Mouse (Mus musculus): ENCODE data around the gene Efna4. TPM values are rescaled to one million over a fixed set of nuclear protein-coding genes. Genes with fewer than 3 reads are reported as not detected.

Efna4 gene
- polyA plus RNA-seq, 1 experiment from 2014 or later, result 1.0 TPM

DNA sequence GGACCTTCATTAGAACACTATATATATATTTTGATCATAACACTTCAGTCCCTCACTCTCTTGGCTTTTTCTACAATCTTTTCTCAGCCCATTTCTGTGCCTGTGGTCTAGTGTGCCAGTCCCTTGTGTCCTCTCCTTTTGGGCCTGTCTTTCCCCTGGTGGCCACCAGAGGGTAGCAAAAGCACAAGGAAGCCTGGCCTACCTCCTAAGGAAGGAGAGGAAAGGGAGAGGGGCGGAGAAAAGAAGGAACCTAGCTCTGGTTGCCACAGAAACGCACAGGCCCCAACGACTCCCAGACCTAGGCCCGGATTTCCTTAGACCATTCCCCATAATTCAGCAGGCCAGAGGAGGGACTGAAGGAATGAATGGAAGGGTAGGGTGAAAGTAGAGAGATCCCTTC is 21.0 kb downstream of the Efna4 start:
- no peak overlapping the region for H3K4me3 ChIP-seq (replicated peaks)
- no peak overlapping the region for H3K27ac ChIP-seq
- H3K4me1 ChIP-seq (replicated peaks), result peaks cover 36% of the 10 kb centered on the region
- no peaks in the 10 kb centered on the region for H3K36me3 ChIP-seq
- ATAC-seq (ENCODE audit: low read depth) (no peak), DNase-seq (peak; percentile 58)
- peaks cover 68% of the 10 kb centered on the region for H3K27me3 ChIP-seq
- 2% methylated on average over 4 of the region's 4 CpGs for WGBS (ENCODE audit: insufficient replicate concordance)
- no peak overlapping the region for H3K4me2 ChIP-seq
- H3K9ac ChIP-seq, result no peak overlapping the region
- H3K9me3 ChIP-seq (replicated peaks), result no peaks in the 10 kb centered on the region

DNA sequence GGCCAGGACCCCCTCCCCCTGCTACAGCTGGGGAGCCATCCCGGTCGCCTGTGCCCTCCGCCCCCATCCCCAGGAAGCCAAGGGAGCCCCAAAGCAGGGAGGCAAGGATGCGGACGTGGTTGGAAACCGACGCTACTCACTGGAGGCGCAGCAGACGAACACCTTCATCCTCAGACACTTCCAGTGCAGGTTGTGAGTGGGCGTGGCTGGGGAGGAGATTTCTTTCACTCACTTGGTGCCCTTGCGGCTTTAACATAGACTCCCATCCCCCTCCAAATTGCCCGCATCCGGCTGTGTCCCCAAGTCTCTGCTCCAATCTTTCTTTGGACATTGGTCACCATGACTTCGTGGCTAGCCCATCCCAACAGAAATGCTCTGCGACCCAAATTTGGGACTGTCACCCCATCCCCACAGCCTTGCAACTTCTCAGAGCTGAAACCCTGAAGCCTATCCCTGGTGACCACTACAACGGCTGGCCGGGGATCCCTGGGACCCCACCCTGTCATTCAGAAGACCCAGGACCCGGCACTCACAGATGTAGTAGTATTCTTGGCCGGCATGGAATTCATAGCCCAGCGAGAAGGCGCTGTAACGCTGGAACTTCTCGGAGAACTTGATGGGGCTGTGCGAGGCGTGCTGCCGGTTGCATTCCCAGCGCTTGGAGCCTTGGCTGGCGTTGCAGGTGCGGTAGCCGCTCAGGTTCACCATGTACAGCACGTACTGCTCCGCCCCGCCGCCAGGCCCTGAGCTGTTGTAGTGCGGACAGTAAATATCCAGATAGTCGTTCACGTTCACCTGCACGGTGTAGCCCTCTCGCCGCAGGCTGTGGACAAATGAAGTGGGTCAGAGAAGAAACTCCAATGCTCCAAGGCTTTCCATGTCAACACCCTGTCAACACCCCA is 21.6 kb downstream of the Efna4 start:
- Histone ChIP-seq H3K27me3 (peaks cover 61% of the 10 kb centered on the region), H3K9ac (no peak overlapping the region), H3K9me3 (replicated peaks) (no peaks in the 10 kb centered on the region), H3K36me3 (no peaks in the 10 kb centered on the region), H3K4me2 (peak overlapping the region; percentile 48), H3K4me1 (replicated peaks) (peaks cover 30% of the 10 kb centered on the region), H3K4me3 (replicated peaks) (no peak overlapping the region), H3K27ac (no peak overlapping the region)
- ATAC-seq (ENCODE audit: low read depth), result peak; percentile 21; the same call in 1 of the 2 replicates
- 20% methylated on average over 40 of the region's 40 CpGs for whole genome bisulfite sequencing (ENCODE audit: insufficient replicate concordance)
- no peak for DNase-seq

DNA sequence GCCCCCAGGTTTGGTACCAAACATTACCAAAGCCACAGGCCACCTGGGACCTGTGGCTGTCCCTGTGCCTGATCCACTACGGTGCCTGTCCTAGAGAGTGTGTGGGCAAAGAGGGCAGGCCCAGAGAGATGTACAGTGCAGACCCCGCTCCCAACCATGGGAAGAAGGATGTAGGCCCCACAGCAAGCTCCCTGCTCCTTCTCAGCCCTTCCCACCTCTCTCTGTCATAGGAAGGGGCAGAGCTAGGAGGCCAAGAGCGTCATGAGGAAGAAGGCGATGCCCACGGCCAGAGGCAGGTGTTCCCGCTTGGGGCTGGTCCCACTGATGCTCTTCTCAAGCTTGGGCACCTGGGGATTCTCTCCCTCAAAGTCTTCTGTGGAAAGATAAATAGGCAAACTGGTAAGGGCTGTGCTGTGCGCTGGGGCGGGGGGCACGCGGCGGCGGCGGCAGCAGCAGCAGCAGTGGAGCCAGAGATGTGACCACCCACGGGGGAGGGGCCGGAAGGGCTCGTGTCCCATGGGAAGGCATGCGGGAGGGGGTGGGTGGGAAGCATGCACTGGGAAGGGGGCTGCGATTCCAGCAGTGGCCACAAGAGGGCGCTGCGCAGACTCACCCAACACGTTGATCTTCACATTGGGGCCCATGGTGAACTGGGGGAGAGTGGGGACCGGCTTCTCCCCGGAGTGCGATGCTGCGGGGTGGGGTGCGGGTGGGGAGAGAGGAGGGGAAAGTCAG is 22.5 kb downstream of the Efna4 start:
- H3K4me2 ChIP-seq, result peak overlapping the region; percentile 48
- no peaks in the 10 kb centered on the region for H3K36me3 ChIP-seq
- no peak overlapping the region for H3K4me3 ChIP-seq (replicated peaks)
- 5% methylated on average over 26 of the region's 26 CpGs for WGBS (ENCODE audit: insufficient replicate concordance)
- no peak overlapping the region for H3K9ac ChIP-seq
- ATAC-seq (ENCODE audit: low read depth) (0 out of 2 replicates have a peak, but pooled peaks have one; percentile 12), DNase-seq (peak; percentile 44)
- H3K27me3 ChIP-seq, result peaks cover 53% of the 10 kb centered on the region
- H3K4me1 ChIP-seq (replicated peaks), result peaks cover 21% of the 10 kb centered on the region
- no peaks in the 10 kb centered on the region for H3K9me3 ChIP-seq (replicated peaks)
- H3K27ac ChIP-seq, result no peak overlapping the region

DNA sequence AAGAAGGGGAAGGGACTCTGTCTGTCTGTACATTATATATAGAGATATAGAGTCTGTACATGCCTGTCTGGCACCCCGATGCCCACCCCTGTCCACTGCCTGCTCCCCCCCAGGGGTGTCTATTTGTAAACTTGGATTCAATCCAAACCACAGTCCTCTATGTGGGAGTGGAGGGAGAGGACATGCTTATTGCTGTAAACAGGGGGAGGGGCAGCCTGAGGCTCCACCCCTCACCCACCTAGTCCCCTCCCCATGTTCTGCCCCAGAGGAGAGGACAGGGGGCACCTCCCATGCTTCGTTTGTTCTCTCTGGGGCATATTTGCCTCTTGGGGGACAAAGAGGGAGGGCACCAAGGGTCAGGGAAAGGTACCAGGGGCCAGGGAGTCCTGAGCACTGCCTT is 23.0 kb downstream of the Efna4 start:
- Histone ChIP-seq H3K27me3 (peaks cover 47% of the 10 kb centered on the region), H3K4me3 (replicated peaks) (no peak overlapping the region), H3K9me3 (replicated peaks) (no peaks in the 10 kb centered on the region), H3K27ac (no peak overlapping the region), H3K9ac (no peak overlapping the region), H3K4me1 (replicated peaks) (peaks cover 16% of the 10 kb centered on the region), H3K4me2 (no peak overlapping the region), H3K36me3 (no peaks in the 10 kb centered on the region)
- DNase-seq (no peak), ATAC-seq (ENCODE audit: low read depth) (0 out of 2 replicates have a peak, but pooled peaks have one; percentile 2)
- WGBS (ENCODE audit: insufficient replicate concordance), result 28% methylated on average over 2 of the region's 2 CpGs

DNA sequence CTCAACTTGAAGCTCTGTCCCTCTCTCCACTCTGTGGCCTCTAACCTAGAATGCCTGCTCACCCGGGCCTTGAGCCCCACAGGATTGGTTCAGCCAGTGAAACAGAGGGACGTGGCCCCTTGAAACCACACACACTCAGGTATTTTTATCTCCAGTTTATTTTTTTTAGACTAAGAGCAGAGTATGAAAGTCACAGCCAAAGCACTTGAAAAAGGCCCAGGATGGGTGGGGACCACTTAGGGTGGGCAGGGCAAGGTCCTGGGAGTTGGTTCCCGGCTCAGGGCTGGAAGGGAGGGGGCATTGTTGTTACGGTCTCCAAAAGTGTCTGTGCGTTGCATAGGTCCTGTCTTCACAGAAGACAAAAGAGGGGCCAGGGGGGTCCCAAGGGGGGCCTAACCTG is 23.5 kb downstream of the Efna4 start:
- Histone ChIP-seq H3K36me3 (no peaks in the 10 kb centered on the region), H3K4me3 (replicated peaks) (no peak overlapping the region), H3K4me1 (replicated peaks) (peaks cover 11% of the 10 kb centered on the region), H3K4me2 (no peak overlapping the region), H3K27ac (no peak overlapping the region), H3K27me3 (peaks cover 43% of the 10 kb centered on the region), H3K9ac (no peak overlapping the region), H3K9me3 (replicated peaks) (no peaks in the 10 kb centered on the region)
- WGBS (ENCODE audit: insufficient replicate concordance), result 63% methylated on average over 5 of the region's 5 CpGs
- no peak for DNase-seq
- no peak for ATAC-seq (ENCODE audit: low read depth)

DNA sequence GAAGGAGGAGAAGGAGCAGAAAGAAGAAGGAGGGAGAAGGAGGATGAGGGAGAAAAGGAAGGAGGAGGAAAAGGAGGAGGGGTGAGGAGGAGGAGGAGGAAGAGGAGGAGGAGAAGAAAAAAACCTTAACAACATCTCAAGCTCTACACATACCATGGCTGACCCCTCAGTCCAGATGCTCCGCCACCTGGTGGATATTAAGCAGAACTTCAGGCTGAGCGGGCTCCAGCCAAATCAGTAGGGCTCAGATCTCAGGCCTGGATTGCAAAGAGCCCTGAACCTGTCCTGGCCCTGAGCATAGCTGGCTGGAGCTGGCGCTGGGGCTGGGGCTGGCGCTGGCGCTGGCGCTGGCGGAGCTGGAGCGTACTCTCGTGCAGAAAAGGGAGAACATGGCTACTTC is 29.7 kb downstream of the Efna4 start:
- Histone ChIP-seq H3K4me3 (replicated peaks) (no peak overlapping the region), H3K27me3 (no peaks in the 10 kb centered on the region), H3K4me2 (no peak overlapping the region), H3K9me3 (replicated peaks) (no peaks in the 10 kb centered on the region), H3K27ac (no peak overlapping the region), H3K36me3 (no peaks in the 10 kb centered on the region), H3K4me1 (replicated peaks) (0 out of 2 replicates have a peak, but pooled peaks cover 4% of the 10 kb centered on the region), H3K9ac (no peak overlapping the region)
- ATAC-seq (ENCODE audit: low read depth), result peak; percentile 34; the same call in 1 of the 2 replicates
- WGBS (ENCODE audit: insufficient replicate concordance), result 7% methylated on average over 9 of the region's 9 CpGs
- DNase-seq, result peak; percentile 34

DNA sequence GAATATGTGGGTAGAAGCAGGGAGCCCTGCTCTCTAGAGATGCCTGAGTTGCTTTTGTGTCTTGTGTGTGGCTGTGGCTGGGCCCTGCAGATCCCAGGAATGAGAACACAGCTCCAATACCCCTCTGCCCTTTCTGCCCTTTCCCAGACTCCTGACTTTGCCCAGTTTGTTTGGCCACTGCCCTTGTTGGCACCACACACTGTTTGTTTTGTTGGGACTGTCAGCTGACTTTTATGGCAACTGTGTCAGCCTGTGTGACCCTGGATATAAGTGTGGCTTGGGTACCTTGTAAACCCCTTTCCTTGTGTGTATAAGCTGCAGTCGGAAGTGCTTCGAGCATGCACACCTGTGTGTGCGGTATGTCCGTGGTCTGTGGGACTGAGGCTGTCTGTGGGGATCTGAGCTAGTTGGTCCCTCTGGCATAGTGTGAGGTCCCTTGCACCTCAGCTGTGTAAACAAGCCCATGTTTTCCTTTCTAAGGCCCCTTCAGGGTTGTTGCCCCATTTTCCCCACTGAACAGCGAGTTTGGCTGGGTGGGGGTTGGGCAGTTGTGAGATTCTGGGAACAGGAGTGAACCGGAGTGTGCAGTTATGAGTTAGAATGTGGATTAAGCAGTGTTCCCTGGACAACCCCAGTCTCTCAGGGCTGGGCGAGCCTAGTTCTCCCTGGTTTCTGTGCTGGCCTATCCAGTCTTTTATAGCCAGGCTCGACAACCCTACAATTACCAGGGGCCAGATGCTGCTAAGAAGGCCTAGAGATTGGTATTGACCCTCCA is 32.1 kb downstream of the Efna4 start:
- Histone ChIP-seq H3K27me3 (0 out of 2 replicates have a peak, but pooled peaks cover 2% of the 10 kb centered on the region), H3K4me1 (replicated peaks) (0 out of 2 replicates have a peak, but pooled peaks cover 4% of the 10 kb centered on the region), H3K9ac (no peak overlapping the region), H3K9me3 (replicated peaks) (no peaks in the 10 kb centered on the region), H3K27ac (no peak overlapping the region), H3K4me3 (replicated peaks) (no peak overlapping the region), H3K36me3 (no peaks in the 10 kb centered on the region), H3K4me2 (no peak overlapping the region)
- ATAC-seq (ENCODE audit: low read depth), result no peak
- DNase-seq, result no peak
- 72% methylated on average over 8 of the region's 8 CpGs for WGBS (ENCODE audit: insufficient replicate concordance)

DNA sequence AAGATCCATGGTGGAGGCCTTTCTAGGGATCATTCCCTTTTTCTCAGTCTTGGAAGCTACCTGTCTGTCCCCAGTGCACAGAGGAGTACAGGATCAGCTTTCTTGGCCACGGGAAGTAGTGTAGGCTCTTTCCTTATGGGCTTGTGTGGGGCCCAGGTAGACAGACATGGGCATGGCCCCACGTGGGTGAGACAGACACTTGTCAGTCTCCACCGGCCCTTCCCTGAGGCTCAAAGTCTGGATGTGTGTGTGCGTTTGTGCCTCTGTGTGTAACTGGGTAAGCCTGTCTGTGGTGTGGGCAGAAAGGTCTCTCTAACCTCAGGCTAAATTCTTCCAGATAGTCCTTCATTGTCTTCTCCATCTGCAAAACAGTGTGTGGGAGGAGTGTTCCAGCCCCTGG is 32.7 kb downstream of the Efna4 start:
- Histone ChIP-seq H3K27ac (no peak overlapping the region), H3K4me3 (replicated peaks) (no peak overlapping the region), H3K9me3 (replicated peaks) (no peaks in the 10 kb centered on the region), H3K27me3 (peaks cover 6% of the 10 kb centered on the region), H3K4me2 (no peak overlapping the region), H3K9ac (no peak overlapping the region), H3K4me1 (replicated peaks) (0 out of 2 replicates have a peak, but pooled peaks cover 4% of the 10 kb centered on the region), H3K36me3 (no peaks in the 10 kb centered on the region)
- DNase-seq (no peak), ATAC-seq (ENCODE audit: low read depth) (no peak)
- 53% methylated on average over 4 of the region's 4 CpGs for WGBS (ENCODE audit: insufficient replicate concordance)

DNA sequence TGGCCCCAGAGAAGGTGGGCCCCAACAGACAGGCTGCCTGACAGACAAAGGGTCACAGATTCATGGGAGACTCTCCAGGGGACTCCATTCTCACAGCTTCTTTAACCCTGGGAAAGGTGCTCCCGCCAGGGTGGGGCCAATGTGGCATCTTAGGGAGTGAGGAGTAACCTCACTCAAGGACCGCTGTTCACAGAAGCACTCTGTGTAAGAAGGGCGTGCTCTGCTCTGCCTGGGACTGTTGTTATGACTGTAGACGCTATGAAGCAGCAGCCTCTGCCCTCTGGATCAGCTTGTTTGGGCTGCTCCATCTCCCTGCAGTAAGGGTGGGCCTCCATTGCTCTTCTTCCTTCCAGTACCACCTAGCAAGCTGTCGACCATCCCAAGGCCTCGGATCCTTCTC is 33.4 kb downstream of the Efna4 start:
- Histone ChIP-seq H3K9ac (no peak overlapping the region), H3K9me3 (replicated peaks) (no peaks in the 10 kb centered on the region), H3K4me1 (replicated peaks) (peaks cover 4% of the 10 kb centered on the region; the same call in 1 of the 2 replicates), H3K36me3 (no peaks in the 10 kb centered on the region), H3K27me3 (peaks cover 12% of the 10 kb centered on the region), H3K4me3 (replicated peaks) (no peak overlapping the region), H3K4me2 (no peak overlapping the region), H3K27ac (no peak overlapping the region)
- ATAC-seq (ENCODE audit: low read depth) (no peak), DNase-seq (no peak)
- 51% methylated on average over 6 of the region's 6 CpGs for WGBS (ENCODE audit: insufficient replicate concordance)

DNA sequence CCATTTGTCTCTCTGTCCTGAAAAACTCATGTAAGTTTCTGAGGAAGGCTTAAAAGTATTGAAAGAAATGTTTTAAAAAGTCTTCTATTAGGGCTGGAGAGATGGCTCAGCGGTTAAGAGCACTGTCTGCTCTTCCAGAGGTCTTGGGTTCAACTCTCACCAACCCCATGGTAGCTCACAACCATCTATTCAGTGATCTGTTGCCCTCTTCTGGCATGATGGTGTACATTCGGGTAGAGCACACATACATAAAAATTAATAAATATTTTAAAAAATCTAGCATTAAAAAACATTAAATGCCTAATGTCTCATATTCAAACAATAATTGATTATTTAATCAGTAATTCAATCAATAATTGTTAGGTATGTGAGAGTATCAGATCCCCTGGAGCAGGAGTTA is 37.3 kb downstream of the Efna4 start:
- 47% methylated on average over 2 of the region's 2 CpGs for WGBS (ENCODE audit: insufficient replicate concordance)
- H3K36me3 ChIP-seq, result no peaks in the 10 kb centered on the region
- H3K9me3 ChIP-seq (replicated peaks), result no peaks in the 10 kb centered on the region
- no peak overlapping the region for H3K4me2 ChIP-seq
- H3K4me3 ChIP-seq (replicated peaks), result no peak overlapping the region
- H3K9ac ChIP-seq, result no peak overlapping the region
- no peak overlapping the region for H3K27ac ChIP-seq
- ATAC-seq (ENCODE audit: low read depth) (no peak), DNase-seq (no peak)
- H3K4me1 ChIP-seq (replicated peaks), result peaks cover 4% of the 10 kb centered on the region
- H3K27me3 ChIP-seq, result peaks cover 28% of the 10 kb centered on the region

DNA sequence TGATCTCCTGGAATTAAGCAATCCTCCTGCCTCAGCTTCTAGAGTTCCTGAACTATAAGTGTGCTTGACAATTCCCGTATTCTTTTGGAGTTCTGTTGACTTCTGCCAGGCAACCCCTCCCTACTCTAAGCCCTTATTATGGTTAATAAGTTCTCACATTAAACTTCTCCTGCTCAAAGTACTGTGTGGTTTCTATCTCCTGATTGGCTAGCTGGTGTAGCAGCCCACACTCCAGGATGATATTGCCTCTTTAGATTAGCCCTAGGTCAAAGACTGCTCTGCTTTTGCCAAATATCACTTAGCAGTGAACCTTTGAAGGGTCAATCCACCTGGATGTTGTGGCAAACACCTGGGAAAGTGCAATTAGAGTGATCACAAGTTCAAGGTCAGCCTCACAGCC is 37.8 kb downstream of the Efna4 start:
- no peaks in the 10 kb centered on the region for H3K9me3 ChIP-seq (replicated peaks)
- H3K27ac ChIP-seq, result no peak overlapping the region
- peaks cover 28% of the 10 kb centered on the region for H3K27me3 ChIP-seq
- peak overlapping the region; percentile 46 for H3K4me2 ChIP-seq
- ATAC-seq (ENCODE audit: low read depth), result no peak
- 43% methylated on average over 1 of the region's 1 CpGs for WGBS (ENCODE audit: insufficient replicate concordance)
- no peaks in the 10 kb centered on the region for H3K36me3 ChIP-seq
- no peak for DNase-seq
- no peak overlapping the region for H3K4me3 ChIP-seq (replicated peaks)
- H3K9ac ChIP-seq, result no peak overlapping the region
- H3K4me1 ChIP-seq (replicated peaks), result peaks cover 4% of the 10 kb centered on the region

Measured in liver, embryonic 13.5 days (tissue).